In the genomic region with DNA sequence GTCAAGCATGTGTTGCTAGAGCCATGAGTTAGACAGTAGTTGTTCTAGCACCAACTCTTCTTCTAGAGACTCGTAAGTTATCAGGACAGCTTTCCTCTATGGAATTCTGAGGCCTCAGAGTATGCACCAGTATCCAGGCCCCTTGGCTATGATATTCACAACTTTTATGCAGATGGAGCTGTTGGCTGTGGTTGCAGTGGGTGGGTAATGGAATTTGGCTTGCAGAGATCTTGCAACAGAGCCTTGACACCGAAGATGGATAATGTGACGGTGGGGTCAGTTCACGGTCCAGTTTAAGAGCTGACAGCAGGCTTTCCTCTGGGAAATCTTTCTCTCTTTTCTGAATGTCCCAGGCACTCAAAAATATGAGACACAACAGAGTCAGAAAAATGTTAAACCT, we compare ENCODE assay signal across 12 mouse cellular contexts. TPM values are rescaled to one million over a fixed set of nuclear protein-coding genes. Genes with fewer than 3 reads are reported as not detected.
DNase-seq lines count a peak whose midpoint lies in the region; ATAC-seq and TF ChIP-seq lines count a peak whose summit lies in the region.
"Had no signal": no experiment of that assay in that cellular context is flagged by ENCODE, and none has a peak within 500 bp of the region (broad histone marks: within the 10 kb centered on the region; RNA-seq: fewer than 3 reads in every experiment).

No protein-coding gene starts in this region.

- no peak for TF ChIP-seq CTCF in cerebellum, adult 2 months (IDR thresholded peaks at IDR 0.05; ENCODE audit: borderline replicate concordance, insufficient read depth, low read depth, low read length)

- H3K4me2 ChIP-seq in intestine, embryonic 16.5 days (ENCODE audit: low read depth, low read length) = no peak overlapping the region
- H3K4me2 ChIP-seq in intestine, embryonic 15.5 days (replicated peaks) = no peak overlapping the region
- H3K4me2 ChIP-seq: forebrain, embryonic 12.5 days had no signal

- no peaks in the 10 kb centered on the region for H3K9me3 ChIP-seq in intestine, embryonic 16.5 days (ENCODE audit: control insufficient read depth, low read length)
- H3K9me3 ChIP-seq in intestine, embryonic 15.5 days = no peaks in the 10 kb centered on the region
- H3K9me3 ChIP-seq: forebrain, embryonic 12.5 days had no signal

- intact Hi-C loops in heart, postnatal 10 days (cut with DNase I) = no loop called here

- 64% methylated on average over 4 of the region's 4 CpGs for WGBS in intestine, embryonic 16.5 days
- WGBS in intestine, embryonic 15.5 days = 55% methylated on average over 4 of the region's 4 CpGs
- 64% methylated on average over 4 of the region's 4 CpGs for WGBS in cerebellum, adult 2 months

- H3K4me1 ChIP-seq in intestine, embryonic 16.5 days (ENCODE audit: control insufficient read depth, insufficient read depth, low read length) = no peaks in the 10 kb centered on the region
- H3K4me1 ChIP-seq in intestine, embryonic 15.5 days (replicated peaks) = no peaks in the 10 kb centered on the region
- H3K4me1 ChIP-seq in brown adipose tissue, adult 24 weeks (ENCODE audit: control insufficient read depth, insufficient read depth, insufficient read length, low read length) = no peaks in the 10 kb centered on the region
- H3K4me1 ChIP-seq in cerebellum, adult 2 months (ENCODE audit: control insufficient read depth, insufficient read depth, low read length) = no peaks in the 10 kb centered on the region
- H3K4me1 ChIP-seq: forebrain, embryonic 12.5 days had no signal

- no peak overlapping the region for H3K9ac ChIP-seq in intestine, embryonic 16.5 days (ENCODE audit: low read depth, low read length)
- no peak overlapping the region for H3K9ac ChIP-seq in intestine, embryonic 15.5 days
- H3K9ac ChIP-seq: forebrain, embryonic 12.5 days had no signal

- no peak overlapping the region for H3K4me3 ChIP-seq in intestine, embryonic 16.5 days (ENCODE audit: low read length)
- no peak overlapping the region for H3K4me3 ChIP-seq in intestine, embryonic 15.5 days (replicated peaks)
- no peak overlapping the region for H3K4me3 ChIP-seq in brown adipose tissue, adult 24 weeks (ENCODE audit: insufficient read depth, low read depth, low read length)
- H3K4me3 ChIP-seq in cerebellum, adult 2 months (replicated peaks; ENCODE audit: insufficient read depth, low read depth, low read length) = no peak overlapping the region
- H3K4me3 ChIP-seq: forebrain, embryonic 12.5 days had no signal

- no peak for TF ChIP-seq POLR2A in cerebellum, adult 2 months (IDR thresholded peaks at IDR 0.05; ENCODE audit: borderline replicate concordance, insufficient read depth, low read length)

- peak; percentile 63 to 74 for DNase-seq in heart, postnatal 10 days
- peak; percentile 69 for DNase-seq in lung, postnatal 14 days
- DNase-seq in cerebellum, adult 8-10 months = no peak
- DNase-seq in layer of hippocampus, postnatal 10 days (ENCODE audit: low spot score in 2 of 2) = no peak
- no peak for DNase-seq in cerebellum, adult 2 months
- DNase-seq: cerebellum, postnatal 36 days had no signal

- ATAC-seq in intestine, embryonic 16.5 days = peak; percentile 26; the same call in 1 of the 2 replicates
- ATAC-seq in intestine, embryonic 15.5 days = no peak

- H3K27ac ChIP-seq in intestine, embryonic 16.5 days (ENCODE audit: low read length) = no peak overlapping the region
- H3K27ac ChIP-seq in intestine, embryonic 15.5 days = no peak overlapping the region
- H3K27ac ChIP-seq in brown adipose tissue, adult 24 weeks (replicated peaks; ENCODE audit: low read depth, low read length) = 0 out of 2 replicates have a peak overlapping the region, but pooled peaks have one; percentile 55
- no peak overlapping the region for H3K27ac ChIP-seq in cerebellum, adult 2 months (ENCODE audit: insufficient read depth, low read length)
- H3K27ac ChIP-seq: forebrain, embryonic 12.5 days had no signal

- no peaks in the 10 kb centered on the region for H3K36me3 ChIP-seq in intestine, embryonic 16.5 days (ENCODE audit: control insufficient read depth, insufficient read depth, low read length)
- H3K36me3 ChIP-seq in intestine, embryonic 15.5 days = no peaks in the 10 kb centered on the region
- H3K36me3 ChIP-seq: forebrain, embryonic 12.5 days had no signal

- no peaks in the 10 kb centered on the region for H3K27me3 ChIP-seq in intestine, embryonic 16.5 days (replicated peaks; ENCODE audit: control insufficient read depth, insufficient read depth, low read length)
- no peaks in the 10 kb centered on the region for H3K27me3 ChIP-seq in intestine, embryonic 15.5 days (replicated peaks)
- no peaks in the 10 kb centered on the region for H3K27me3 ChIP-seq in cerebellum, adult 2 months (ENCODE audit: control insufficient read depth, insufficient read depth, low read length)
- H3K27me3 ChIP-seq: forebrain, embryonic 12.5 days had no signal

RNA-seq across cellular contexts. Expression of gene 1700012B07Rik, which starts 57.0 kb away (rescaled TPM):
- polyA plus RNA-seq in intestine, embryonic 16.5 days (2015; fragmentation: Nextera tagmentation; extraction: Ambion mirVana) = not detected in 2 replicates
- not detected in 2 replicates for polyA plus RNA-seq in intestine, embryonic 15.5 days (2015; fragmentation: Nextera tagmentation; extraction: Ambion mirVana)
- polyA plus RNA-seq in brown adipose tissue, adult 24 weeks (2012; ENCODE audit: insufficient read depth, insufficient read length, missing spikeins) = not detected in 2 replicates
- total RNA-seq in heart, postnatal 10 days (2021) = not detected
- not detected for total RNA-seq in layer of hippocampus, postnatal 10 days (2021)
- polyA plus RNA-seq in cerebellum, adult 2 months (2012; rRNA removed) = not detected in 2 replicates
- total RNA-seq: hematopoietic stem cell, adult 5-6 weeks; layer of hippocampus, postnatal 14 days had no signal
- polyA plus RNA-seq: forebrain, embryonic 12.5 days had no signal

Comparison
In these comparisons a context has a peak if more than half of its experiments do, and no peak if none do; other contexts are left out.
1. DNase-seq: peak in heart, postnatal 10 days (2 of 2) and lung, postnatal 14 days (single experiment); none in cerebellum, adult 8-10 months (single experiment), layer of hippocampus, postnatal 10 days (0 of 2) and cerebellum, adult 2 months (0 of 2).